Mouse (Mus musculus): Measurements from ENCODE around the gene Rpl14. TPM values are rescaled to one million over a fixed set of nuclear protein-coding genes. Genes with fewer than 3 reads are reported as not detected.
A peak's percentile ranks its signal among the peaks of the same experiment; 100 is the strongest.

Gene Rpl14
- total RNA-seq (2014; rRNA removed) (261 and 287 TPM in 2 replicates), polyA plus RNA-seq (2015; fragmentation: Nextera tagmentation; extraction: Ambion mirVana) (445 and 474 TPM in 2 replicates)

- WGBS, result 6% methylated on average over 43 of the region's 43 CpGs
- Histone ChIP-seq H3K9ac (replicated peaks; ENCODE audit: low read length, poor library complexity, severe bottlenecking) (peak within 1 kb of the TSS; percentile 91), H3K9me3 (ENCODE audit: low read length) (no peaks in the 10 kb centered on the region), H3K36me3 (ENCODE audit: insufficient read depth, low read length) (peaks cover 28% of the 10 kb centered on the region), H3K4me3 (ENCODE audit: low read depth, low read length) (peak within 1 kb of the TSS; percentile 81), H3K27me3 (ENCODE audit: insufficient read depth, low read length) (peaks cover 2% of the 10 kb centered on the region; the same call in 1 of the 2 replicates), H3K4me1 (ENCODE audit: insufficient read depth, low read length) (peaks cover 3% of the 10 kb centered on the region; the same call in 1 of the 2 replicates), H3K27ac (ENCODE audit: low read depth, low read length) (peak within 1 kb of the TSS; percentile 81), H3K4me2 (ENCODE audit: low read depth, low read length, poor library complexity, severe bottlenecking) (peak within 1 kb of the TSS; percentile 76)
- ATAC-seq (ENCODE audit: low FRiP score) (peak; percentile 97), DNase-seq (ENCODE audit: low spot score) (peak; percentile 98)
- TF ChIP-seq CTCF (IDR thresholded peaks at IDR 0.05), result no peak
Measured at GRCm38 (mm10) chr9:120570741-120571592, at the start of gene Rpl14. TSS of gene Rpl14 (plus strand) at chr9:120571444.

GRCm38 (mm10) chr9:120527270-120527669, 44.0 kb upstream of the Rpl14 start:
- Histone ChIP-seq H3K4me1 (ENCODE audit: insufficient read depth, low read length) (no peaks in the 10 kb centered on the region), H3K4me3 (ENCODE audit: low read depth, low read length) (no peak overlapping the region), H3K36me3 (ENCODE audit: insufficient read depth, low read length) (no peaks in the 10 kb centered on the region), H3K9ac (replicated peaks; ENCODE audit: low read length, poor library complexity, severe bottlenecking) (no peak overlapping the region), H3K27ac (ENCODE audit: low read depth, low read length) (no peak overlapping the region), H3K4me2 (ENCODE audit: low read depth, low read length, poor library complexity, severe bottlenecking) (no peak overlapping the region), H3K9me3 (ENCODE audit: low read length) (no peaks in the 10 kb centered on the region), H3K27me3 (ENCODE audit: insufficient read depth, low read length) (no peaks in the 10 kb centered on the region)
- no peak for ATAC-seq (ENCODE audit: low FRiP score)
- DNase-seq (ENCODE audit: low spot score), result no peak
- WGBS, result 57% methylated on average over 4 of the region's 4 CpGs
- no peak for TF ChIP-seq CTCF (IDR thresholded peaks at IDR 0.05)

GRCm38 (mm10) chr9:120527919-120528318, 43.3 kb upstream of the Rpl14 start:
- no peak for ATAC-seq (ENCODE audit: low FRiP score)
- no peaks in the 10 kb centered on the region for H3K27me3 ChIP-seq (ENCODE audit: insufficient read depth, low read length)
- DNase-seq (ENCODE audit: low spot score), result no peak
- no peaks in the 10 kb centered on the region for H3K9me3 ChIP-seq (ENCODE audit: low read length)
- H3K4me2 ChIP-seq (ENCODE audit: low read depth, low read length, poor library complexity, severe bottlenecking), result no peak overlapping the region
- H3K4me3 ChIP-seq (ENCODE audit: low read depth, low read length), result no peak overlapping the region
- no peaks in the 10 kb centered on the region for H3K4me1 ChIP-seq (ENCODE audit: insufficient read depth, low read length)
- no peak overlapping the region for H3K9ac ChIP-seq (replicated peaks; ENCODE audit: low read length, poor library complexity, severe bottlenecking)
- H3K36me3 ChIP-seq (ENCODE audit: insufficient read depth, low read length), result no peaks in the 10 kb centered on the region
- 91% methylated on average over 8 of the region's 8 CpGs for WGBS
- TF ChIP-seq CTCF (IDR thresholded peaks at IDR 0.05), result no peak
- H3K27ac ChIP-seq (ENCODE audit: low read depth, low read length), result no peak overlapping the region

GRCm38 (mm10) chr9:120528815-120529510, 42.3 kb upstream of the Rpl14 start:
- no peaks in the 10 kb centered on the region for H3K36me3 ChIP-seq (ENCODE audit: insufficient read depth, low read length)
- no peak overlapping the region for H3K4me2 ChIP-seq (ENCODE audit: low read depth, low read length, poor library complexity, severe bottlenecking)
- ATAC-seq (ENCODE audit: low FRiP score), result no peak
- DNase-seq (ENCODE audit: low spot score), result no peak
- H3K9ac ChIP-seq (replicated peaks; ENCODE audit: low read length, poor library complexity, severe bottlenecking), result no peak overlapping the region
- no peak for TF ChIP-seq CTCF (IDR thresholded peaks at IDR 0.05)
- whole genome bisulfite sequencing, result 84% methylated on average over 17 of the region's 17 CpGs
- H3K27me3 ChIP-seq (ENCODE audit: insufficient read depth, low read length), result no peaks in the 10 kb centered on the region
- no peaks in the 10 kb centered on the region for H3K4me1 ChIP-seq (ENCODE audit: insufficient read depth, low read length)
- no peak overlapping the region for H3K4me3 ChIP-seq (ENCODE audit: low read depth, low read length)
- H3K9me3 ChIP-seq (ENCODE audit: low read length), result no peaks in the 10 kb centered on the region
- no peak overlapping the region for H3K27ac ChIP-seq (ENCODE audit: low read depth, low read length)

GRCm38 (mm10) chr9:120530471-120530870, 40.8 kb upstream of the Rpl14 start:
- H3K4me1 ChIP-seq (ENCODE audit: insufficient read depth, low read length), result no peaks in the 10 kb centered on the region
- no peaks in the 10 kb centered on the region for H3K36me3 ChIP-seq (ENCODE audit: insufficient read depth, low read length)
- no peak for DNase-seq (ENCODE audit: low spot score)
- H3K9ac ChIP-seq (replicated peaks; ENCODE audit: low read length, poor library complexity, severe bottlenecking), result no peak overlapping the region
- no peak overlapping the region for H3K4me3 ChIP-seq (ENCODE audit: low read depth, low read length)
- no peaks in the 10 kb centered on the region for H3K27me3 ChIP-seq (ENCODE audit: insufficient read depth, low read length)
- TF ChIP-seq CTCF (IDR thresholded peaks at IDR 0.05), result no peak
- H3K27ac ChIP-seq (ENCODE audit: low read depth, low read length), result no peak overlapping the region
- H3K9me3 ChIP-seq (ENCODE audit: low read length), result no peaks in the 10 kb centered on the region
- ATAC-seq (ENCODE audit: low FRiP score), result no peak
- H3K4me2 ChIP-seq (ENCODE audit: low read depth, low read length, poor library complexity, severe bottlenecking), result no peak overlapping the region
- WGBS, result 85% methylated on average over 5 of the region's 5 CpGs

- WGBS, result 88% methylated on average over 6 of the region's 6 CpGs
- Histone ChIP-seq H3K27me3 (ENCODE audit: insufficient read depth, low read length) (no peaks in the 10 kb centered on the region), H3K4me3 (ENCODE audit: low read depth, low read length) (no peak overlapping the region), H3K9ac (replicated peaks; ENCODE audit: low read length, poor library complexity, severe bottlenecking) (no peak overlapping the region), H3K4me2 (ENCODE audit: low read depth, low read length, poor library complexity, severe bottlenecking) (no peak overlapping the region), H3K36me3 (ENCODE audit: insufficient read depth, low read length) (no peaks in the 10 kb centered on the region), H3K9me3 (ENCODE audit: low read length) (no peaks in the 10 kb centered on the region), H3K4me1 (ENCODE audit: insufficient read depth, low read length) (no peaks in the 10 kb centered on the region), H3K27ac (ENCODE audit: low read depth, low read length) (no peak overlapping the region)
- TF ChIP-seq CTCF (IDR thresholded peaks at IDR 0.05), result no peak
- DNase-seq (ENCODE audit: low spot score) (no peak), ATAC-seq (ENCODE audit: low FRiP score) (no peak)
Measured at GRCm38 (mm10) chr9:120532062-120532461, 39.2 kb upstream of the Rpl14 start.

Measured in midbrain, postnatal 0 days (tissue).